ENCODE assay signal across 10 mouse cellular contexts in the genomic region with DNA sequence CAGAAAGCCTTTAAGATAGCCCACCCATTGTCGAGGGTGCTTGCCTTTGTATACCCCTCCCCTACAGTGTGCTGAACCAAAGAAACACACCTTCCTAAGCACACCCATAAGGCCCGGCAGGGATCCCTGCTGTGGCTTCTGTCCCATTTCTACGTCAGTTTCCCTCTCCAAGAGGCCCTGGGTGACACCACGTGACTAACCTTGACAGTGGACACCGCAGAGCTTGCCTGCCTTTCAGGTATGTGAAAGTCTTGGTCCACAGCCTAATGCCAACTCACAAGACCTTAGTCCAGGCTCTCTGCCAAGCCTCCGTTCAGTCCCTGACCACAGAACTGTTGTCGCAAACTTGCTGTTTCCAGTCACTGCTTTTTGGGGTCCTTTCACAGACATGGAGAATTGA. TPM values are rescaled to one million over a fixed set of nuclear protein-coding genes. Genes with fewer than 3 reads are reported as not detected.
DNase-seq lines count a peak whose midpoint lies in the region; ATAC-seq and TF ChIP-seq lines count a peak whose summit lies in the region.
"Had no signal": no experiment of that assay in that cellular context is flagged by ENCODE, and none has a peak within 500 bp of the region (broad histone marks: within the 10 kb centered on the region; RNA-seq: fewer than 3 reads in every experiment).

No protein-coding gene starts in this region.

- no peak for TF ChIP-seq CTCF in lung, adult 2 months (IDR thresholded peaks at IDR 0.05; ENCODE audit: insufficient read depth, low read length)
- no peak for TF ChIP-seq CTCF in gastrocnemius, adult 2 months (IDR thresholded peaks at IDR 0.05)

- H3K27me3 ChIP-seq in intestine, embryonic 16.5 days (replicated peaks; ENCODE audit: control insufficient read depth, insufficient read depth, low read length), result no peaks in the 10 kb centered on the region
- no peaks in the 10 kb centered on the region for H3K27me3 ChIP-seq in forebrain, embryonic 11.5 days (ENCODE audit: control insufficient read depth, insufficient read depth, low read length)
- H3K27me3 ChIP-seq: embryonic facial prominence, embryonic 12.5 days had no signal

- H3K4me1 ChIP-seq in intestine, embryonic 16.5 days (ENCODE audit: control insufficient read depth, insufficient read depth, low read length), result no peaks in the 10 kb centered on the region
- H3K4me1 ChIP-seq in lung, adult 2 months (ENCODE audit: control insufficient read depth, insufficient read depth, low read length), result no peaks in the 10 kb centered on the region
- H3K4me1 ChIP-seq in forebrain, embryonic 11.5 days (replicated peaks; ENCODE audit: control insufficient read depth, insufficient read depth, low read length), result no peaks in the 10 kb centered on the region
- H3K4me1 ChIP-seq: embryonic facial prominence, embryonic 12.5 days had no signal

- peak; percentile 87 for ATAC-seq in intestine, embryonic 16.5 days
- ATAC-seq in forebrain, embryonic 11.5 days (replicated peaks; ENCODE audit: low FRiP score), result no peak

- TF ChIP-seq POLR2A in lung, adult 2 months (IDR thresholded peaks at IDR 0.05; ENCODE audit: borderline replicate concordance, extremely low read depth, low read depth, low read length), result no peak

- intact Hi-C loops in gastrocnemius, adult 2 months (cut with DNase I), result no loop called here

- no peak overlapping the region for H3K27ac ChIP-seq in intestine, embryonic 16.5 days (ENCODE audit: low read length)
- no peak overlapping the region for H3K27ac ChIP-seq in forebrain, embryonic 11.5 days (ENCODE audit: low read depth, low read length)
- H3K27ac ChIP-seq in gastrocnemius, adult 2 months, result no peak overlapping the region
- H3K27ac ChIP-seq: embryonic facial prominence, embryonic 12.5 days had no signal

- no peak overlapping the region for H3K4me3 ChIP-seq in intestine, embryonic 16.5 days (ENCODE audit: low read length)
- H3K4me3 ChIP-seq in lung, adult 2 months (replicated peaks; ENCODE audit: extremely low read depth, low read depth, low read length), result no peak overlapping the region
- H3K4me3 ChIP-seq in forebrain, embryonic 11.5 days (ENCODE audit: low read depth, low read length), result no peak overlapping the region
- no peak overlapping the region for H3K4me3 ChIP-seq in gastrocnemius, adult 2 months
- H3K4me3 ChIP-seq: embryonic facial prominence, embryonic 12.5 days had no signal

- peak; percentile 45 for DNase-seq in 3T3-L1 (ENCODE audit: low read depth, low spot score)
- peak; percentile 43 to 57 for DNase-seq in adrenal gland, postnatal 36 days
- DNase-seq in lung, adult 2 months, result peak; percentile 30
- no peak for DNase-seq in layer of hippocampus, postnatal 14 days (ENCODE audit: low spot score in 2 of 2)
- no peak for DNase-seq in thymus, postnatal 0 days (ENCODE audit: low spot score)
- no peak for DNase-seq in forebrain, embryonic 11.5 days (ENCODE audit: low spot score)
- no peak for DNase-seq in gastrocnemius, adult 2 months

- H3K9me3 ChIP-seq in intestine, embryonic 16.5 days (ENCODE audit: control insufficient read depth, low read length), result no peaks in the 10 kb centered on the region
- no peaks in the 10 kb centered on the region for H3K9me3 ChIP-seq in forebrain, embryonic 11.5 days (ENCODE audit: control insufficient read depth, low read length)
- H3K9me3 ChIP-seq: embryonic facial prominence, embryonic 12.5 days had no signal

- H3K9ac ChIP-seq in intestine, embryonic 16.5 days (ENCODE audit: low read depth, low read length), result no peak overlapping the region
- no peak overlapping the region for H3K9ac ChIP-seq in forebrain, embryonic 11.5 days (ENCODE audit: low read length)
- H3K9ac ChIP-seq: embryonic facial prominence, embryonic 12.5 days had no signal

- WGBS in intestine, embryonic 16.5 days, result 54% methylated on average over 7 of the region's 7 CpGs
- WGBS in lung, adult 2 months, result 50% methylated on average over 7 of the region's 7 CpGs
- WGBS in forebrain, embryonic 11.5 days, result 85% methylated on average over 7 of the region's 7 CpGs

- no peaks in the 10 kb centered on the region for H3K36me3 ChIP-seq in intestine, embryonic 16.5 days (ENCODE audit: control insufficient read depth, insufficient read depth, low read length)
- no peaks in the 10 kb centered on the region for H3K36me3 ChIP-seq in forebrain, embryonic 11.5 days (ENCODE audit: control insufficient read depth, insufficient read depth, low read length)
- H3K36me3 ChIP-seq: embryonic facial prominence, embryonic 12.5 days had no signal

- no peak overlapping the region for H3K4me2 ChIP-seq in intestine, embryonic 16.5 days (ENCODE audit: low read depth, low read length)
- H3K4me2 ChIP-seq in forebrain, embryonic 11.5 days (ENCODE audit: low read depth, low read length, severe bottlenecking), result no peak overlapping the region
- H3K4me2 ChIP-seq: embryonic facial prominence, embryonic 12.5 days had no signal

RNA-seq across cellular contexts. Expression of gene Samd7, which starts 20.1 kb away (rescaled TPM):
- not detected for total RNA-seq in adrenal gland, postnatal 36 days (2021)
- not detected in 2 replicates for polyA plus RNA-seq in intestine, embryonic 16.5 days (2015; fragmentation: Nextera tagmentation; extraction: Ambion mirVana)
- not detected in 2 replicates for polyA plus RNA-seq in lung, adult 2 months (2012; rRNA removed)
- not detected for total RNA-seq in layer of hippocampus, postnatal 14 days (2021)
- polyA plus RNA-seq in thymus, postnatal 0 days (2015; fragmentation: Nextera tagmentation; extraction: Ambion mirVana), result 0.08 TPM in 1 of 2 replicates, not detected in the other
- polyA plus RNA-seq in forebrain, embryonic 11.5 days (2014; fragmentation: Nextera tagmentation; extraction: Ambion mirVana), result not detected in 2 replicates
- not detected for total RNA-seq in gastrocnemius, adult 2 months (2021)
- polyA plus RNA-seq: embryonic facial prominence, embryonic 12.5 days; limb, embryonic 11.5 days had no signal

RNA-seq across cellular contexts. Expression of gene Sec62, which starts 26.5 kb away (rescaled TPM):
- 100 to 1,000 TPM in 1 of 2 experiments, 10 to 100 TPM in 1; 97.2 to 105 TPM for total RNA-seq in adrenal gland, postnatal 36 days (2021)
- polyA plus RNA-seq in intestine, embryonic 16.5 days (2015; fragmentation: Nextera tagmentation; extraction: Ambion mirVana), result 56.4 and 60.1 TPM in 2 replicates
- 15.3 and 22.9 TPM in 2 replicates for polyA plus RNA-seq in lung, adult 2 months (2012; rRNA removed)
- total RNA-seq in layer of hippocampus, postnatal 14 days (2021), result 10 to 100 TPM; 95.7 to 96.2 TPM
- 120 and 125 TPM in 2 replicates for polyA plus RNA-seq in thymus, postnatal 0 days (2015; fragmentation: Nextera tagmentation; extraction: Ambion mirVana)
- 48.5 and 62.0 TPM in 2 replicates for polyA plus RNA-seq in forebrain, embryonic 11.5 days (2014; fragmentation: Nextera tagmentation; extraction: Ambion mirVana)
- 10 to 100 TPM; 32.2 to 33.7 TPM for total RNA-seq in gastrocnemius, adult 2 months (2021)

Comparison
In these comparisons a context has a peak if more than half of its experiments do, and no peak if none do; other contexts are left out.
1. DNase-seq: peak in 3T3-L1 (single experiment), adrenal gland, postnatal 36 days (2 of 2) and lung, adult 2 months (single experiment); none in layer of hippocampus, postnatal 14 days (0 of 2), thymus, postnatal 0 days (single experiment), forebrain, embryonic 11.5 days (single experiment) and gastrocnemius, adult 2 months (single experiment).